Mouse (Mus musculus): ENCODE measurements around the gene Fam102b. TPM values are rescaled to one million over a fixed set of nuclear protein-coding genes. Genes with fewer than 3 reads are reported as not detected.

The Fam102b gene
- polyA plus RNA-seq, 1 experiment = 8.2 TPM

DNA sequence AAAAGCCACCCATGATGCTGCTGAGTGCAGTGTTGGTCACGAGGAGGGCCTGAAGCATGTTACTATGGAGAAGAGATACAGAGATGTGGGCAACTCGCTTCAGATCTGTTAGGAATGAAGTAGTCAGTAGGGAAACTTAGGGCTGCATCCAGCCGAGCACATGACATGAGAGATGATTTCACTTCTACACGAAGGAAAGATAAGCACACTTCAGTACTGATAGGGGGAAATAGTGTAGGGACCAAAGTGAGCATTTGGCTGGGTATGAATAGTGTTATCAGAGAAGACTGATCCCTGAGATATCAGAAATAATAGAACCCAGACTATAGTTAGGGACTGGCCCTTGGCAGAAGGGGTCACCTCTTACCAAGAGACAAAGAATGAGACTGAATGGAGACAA, 14.8 kb downstream of the Fam102b start:
- H3K36me3 ChIP-seq (ENCODE audit: control insufficient read depth, insufficient read depth) = no peaks in the 10 kb centered on the region
- TF ChIP-seq FOSL1 (IDR thresholded peaks at IDR 0.05; ENCODE audit: insufficient read depth, low read length, poor library complexity, severe bottlenecking) (no peak), MYOD1 (IDR thresholded peaks at IDR 0.05; ENCODE audit: control insufficient read depth, insufficient read length, low read depth) (no peak), CTCF (IDR thresholded peaks at IDR 0.05; ENCODE audit: control insufficient read depth, insufficient read depth, insufficient read length) (no peak), CEBPB (IDR thresholded peaks at IDR 0.05; ENCODE audit: low read depth) (no peak), MAX (IDR thresholded peaks at IDR 0.05) (no peak), USF1 (IDR thresholded peaks at IDR 0.05; ENCODE audit: low read depth) (no peak), MYOG (IDR thresholded peaks at IDR 0.05; ENCODE audit: control insufficient read depth, extremely low read depth, insufficient read length) (no peak)
- no peak overlapping the region for H3ac ChIP-seq (ENCODE audit: control insufficient read depth, insufficient read length, low read depth)
- peaks cover 44% of the 10 kb centered on the region for H3K79me2 ChIP-seq (ENCODE audit: control insufficient read depth, insufficient read depth)
- no peaks in the 10 kb centered on the region for H3K27me3 ChIP-seq (ENCODE audit: control insufficient read depth, insufficient read depth, insufficient read length)
- no peak overlapping the region for H3K4me3 ChIP-seq (ENCODE audit: insufficient read depth, poor library complexity, severe bottlenecking)
- H3K79me3 ChIP-seq (ENCODE audit: low read depth) = peaks cover 11% of the 10 kb centered on the region

DNA sequence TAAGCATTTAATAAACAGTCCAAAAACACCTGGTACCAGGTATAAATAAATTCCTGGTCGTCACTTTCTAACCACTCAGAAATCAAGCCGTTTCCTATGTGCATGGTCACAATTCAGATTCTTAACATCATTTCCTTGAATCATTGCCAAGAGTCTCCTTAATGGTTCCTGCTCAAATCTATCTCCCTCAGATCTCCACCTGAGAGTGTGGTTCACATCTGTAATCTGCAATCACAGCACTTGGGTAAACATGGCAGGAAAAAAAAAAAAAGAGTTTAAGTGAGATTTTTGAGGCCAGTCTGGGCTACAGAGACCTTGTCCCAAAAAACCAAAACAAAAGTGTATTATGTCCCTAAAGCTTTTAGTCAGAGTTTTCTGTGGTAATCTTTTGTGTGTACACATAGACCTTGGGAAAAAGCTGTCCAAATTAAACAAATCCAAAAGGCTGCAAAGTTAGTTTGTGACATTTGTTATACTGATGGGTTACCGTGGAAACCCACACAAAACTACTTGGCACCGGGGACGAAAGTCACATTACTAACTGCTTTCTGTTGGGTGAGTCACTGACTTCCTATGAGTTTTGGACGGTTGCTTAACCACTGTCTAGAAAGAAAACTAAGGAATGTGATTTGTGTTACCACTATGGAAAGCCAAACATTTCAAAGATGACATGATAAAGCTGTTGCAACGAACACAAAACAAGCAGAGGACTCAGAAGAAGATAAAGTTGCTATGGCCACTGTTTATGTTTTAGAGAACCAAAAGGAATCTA, 16.7 kb downstream of the Fam102b start:
- Histone ChIP-seq H3K79me3 (ENCODE audit: low read depth) (peaks cover 12% of the 10 kb centered on the region), H3ac (ENCODE audit: control insufficient read depth, insufficient read length, low read depth) (no peak overlapping the region), H3K79me2 (ENCODE audit: control insufficient read depth, insufficient read depth) (peaks cover 58% of the 10 kb centered on the region), H3K36me3 (ENCODE audit: control insufficient read depth, insufficient read depth) (no peaks in the 10 kb centered on the region), H3K4me3 (ENCODE audit: insufficient read depth, poor library complexity, severe bottlenecking) (no peak overlapping the region), H3K27me3 (ENCODE audit: control insufficient read depth, insufficient read depth, insufficient read length) (no peaks in the 10 kb centered on the region)
- TF ChIP-seq FOSL1 (IDR thresholded peaks at IDR 0.05; ENCODE audit: insufficient read depth, low read length, poor library complexity, severe bottlenecking) = peak; percentile 66
- peak; percentile 12 for TF ChIP-seq MAX (IDR thresholded peaks at IDR 0.05)
- peak; percentile 95 for TF ChIP-seq CEBPB (IDR thresholded peaks at IDR 0.05; ENCODE audit: low read depth)
- no peak for TF ChIP-seq CTCF (IDR thresholded peaks at IDR 0.05; ENCODE audit: control insufficient read depth, insufficient read depth, insufficient read length)

DNA sequence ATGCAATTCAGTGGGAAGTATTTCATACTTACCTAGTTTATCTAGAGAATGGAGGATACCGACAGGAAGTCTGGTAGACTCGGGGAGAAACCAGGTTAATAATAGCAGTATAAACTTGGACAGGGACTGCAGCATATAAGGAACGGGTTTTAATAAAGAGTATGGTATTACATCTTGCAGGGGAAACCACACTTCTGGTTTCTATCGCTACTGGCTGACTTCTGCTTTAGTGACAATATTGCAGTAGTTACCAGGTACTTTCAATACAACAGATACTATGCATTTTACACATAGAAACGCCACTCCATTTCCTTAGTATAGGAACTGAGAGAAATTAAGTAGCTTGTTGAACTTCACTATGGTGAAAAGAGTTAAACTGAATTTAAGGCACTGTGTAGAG, 19.2 kb downstream of the Fam102b start:
- no peak for TF ChIP-seq CEBPB (IDR thresholded peaks at IDR 0.05; ENCODE audit: low read depth)
- no peak for TF ChIP-seq MYOD1 (IDR thresholded peaks at IDR 0.05; ENCODE audit: control insufficient read depth, insufficient read length, low read depth)
- no peak for TF ChIP-seq USF1 (IDR thresholded peaks at IDR 0.05; ENCODE audit: low read depth)
- no peak for TF ChIP-seq CTCF (IDR thresholded peaks at IDR 0.05; ENCODE audit: control insufficient read depth, insufficient read depth, insufficient read length)
- no peak for TF ChIP-seq FOSL1 (IDR thresholded peaks at IDR 0.05; ENCODE audit: insufficient read depth, low read length, poor library complexity, severe bottlenecking)
- no peak for TF ChIP-seq MYOG (IDR thresholded peaks at IDR 0.05; ENCODE audit: control insufficient read depth, extremely low read depth, insufficient read length)
- TF ChIP-seq MAX (IDR thresholded peaks at IDR 0.05) = no peak
- Histone ChIP-seq H3K27me3 (ENCODE audit: control insufficient read depth, insufficient read depth, insufficient read length) (no peaks in the 10 kb centered on the region), H3K79me3 (ENCODE audit: low read depth) (peaks cover 12% of the 10 kb centered on the region), H3K4me3 (ENCODE audit: insufficient read depth, poor library complexity, severe bottlenecking) (no peak overlapping the region), H3K79me2 (ENCODE audit: control insufficient read depth, insufficient read depth) (peaks cover 63% of the 10 kb centered on the region), H3K36me3 (ENCODE audit: control insufficient read depth, insufficient read depth) (no peaks in the 10 kb centered on the region), H3ac (ENCODE audit: control insufficient read depth, insufficient read length, low read depth) (no peak overlapping the region)

DNA sequence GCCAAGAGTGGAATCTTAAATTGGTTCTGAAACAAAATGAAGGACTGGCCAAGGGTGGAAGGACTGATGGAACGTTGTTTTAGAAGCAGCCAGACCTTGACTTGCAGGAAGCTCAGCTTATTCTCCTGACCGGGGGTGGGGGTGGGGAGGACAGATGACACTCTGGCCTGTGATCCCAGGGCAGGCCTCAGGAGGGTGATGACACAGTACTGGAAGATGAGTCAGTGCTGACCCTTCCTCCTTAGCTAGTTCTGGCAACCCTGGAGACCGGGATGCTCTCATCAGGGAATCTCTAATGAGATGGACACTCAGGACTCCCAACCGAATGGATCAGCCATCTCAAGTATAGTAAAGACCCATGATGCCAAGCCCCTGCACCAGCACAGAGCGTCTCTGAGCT, 21.6 kb downstream of the Fam102b start:
- peaks cover 5% of the 10 kb centered on the region for H3K36me3 ChIP-seq (ENCODE audit: control insufficient read depth, insufficient read depth)
- TF ChIP-seq CTCF (IDR thresholded peaks at IDR 0.05; ENCODE audit: control insufficient read depth, insufficient read depth, insufficient read length) = no peak
- no peak for TF ChIP-seq USF1 (IDR thresholded peaks at IDR 0.05; ENCODE audit: low read depth)
- TF ChIP-seq FOSL1 (IDR thresholded peaks at IDR 0.05; ENCODE audit: insufficient read depth, low read length, poor library complexity, severe bottlenecking) = peak; percentile 23
- TF ChIP-seq CEBPB (IDR thresholded peaks at IDR 0.05; ENCODE audit: low read depth) = no peak
- H3K79me2 ChIP-seq (ENCODE audit: control insufficient read depth, insufficient read depth) = peaks cover 51% of the 10 kb centered on the region

DNA sequence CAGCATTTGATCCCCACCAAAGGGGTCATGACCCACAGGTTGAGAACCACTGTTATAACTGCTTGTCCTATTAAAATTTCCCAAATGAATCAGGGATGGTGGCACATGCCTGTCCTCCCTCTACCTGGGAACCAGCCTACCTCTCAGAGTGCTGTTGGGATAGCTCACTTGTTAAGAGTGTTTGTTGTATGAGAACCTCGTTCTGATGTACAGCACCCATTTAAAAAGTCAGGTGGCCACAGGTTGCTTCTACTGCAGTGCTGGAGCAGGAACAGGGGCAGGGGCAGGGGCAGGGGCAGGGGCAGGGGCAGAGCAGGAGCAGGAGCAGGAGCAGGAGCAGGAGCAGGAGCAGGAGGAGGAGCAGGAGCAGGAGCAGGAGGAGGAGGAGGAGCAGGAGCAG, 28.2 kb downstream of the Fam102b start:
- TF ChIP-seq CEBPB (IDR thresholded peaks at IDR 0.05; ENCODE audit: low read depth) (no peak), FOSL1 (IDR thresholded peaks at IDR 0.05; ENCODE audit: insufficient read depth, low read length, poor library complexity, severe bottlenecking) (no peak), MYOG (IDR thresholded peaks at IDR 0.05; ENCODE audit: control insufficient read depth, extremely low read depth, insufficient read length) (no peak), CTCF (IDR thresholded peaks at IDR 0.05; ENCODE audit: control insufficient read depth, insufficient read depth, insufficient read length) (no peak), MYOD1 (IDR thresholded peaks at IDR 0.05; ENCODE audit: control insufficient read depth, insufficient read length, low read depth) (no peak)
- Histone ChIP-seq H3K79me3 (ENCODE audit: low read depth) (no peaks in the 10 kb centered on the region), H3K4me3 (ENCODE audit: insufficient read depth, poor library complexity, severe bottlenecking) (no peak overlapping the region)

More for the DNA sequence above, 21.6 kb downstream of the Fam102b start:
- Histone ChIP-seq H3K79me3 (ENCODE audit: low read depth) (peaks cover 12% of the 10 kb centered on the region), H3ac (ENCODE audit: control insufficient read depth, insufficient read length, low read depth) (no peak overlapping the region), H3K27me3 (ENCODE audit: control insufficient read depth, insufficient read depth, insufficient read length) (no peaks in the 10 kb centered on the region), H3K4me3 (ENCODE audit: insufficient read depth, poor library complexity, severe bottlenecking) (no peak overlapping the region)

DNA sequence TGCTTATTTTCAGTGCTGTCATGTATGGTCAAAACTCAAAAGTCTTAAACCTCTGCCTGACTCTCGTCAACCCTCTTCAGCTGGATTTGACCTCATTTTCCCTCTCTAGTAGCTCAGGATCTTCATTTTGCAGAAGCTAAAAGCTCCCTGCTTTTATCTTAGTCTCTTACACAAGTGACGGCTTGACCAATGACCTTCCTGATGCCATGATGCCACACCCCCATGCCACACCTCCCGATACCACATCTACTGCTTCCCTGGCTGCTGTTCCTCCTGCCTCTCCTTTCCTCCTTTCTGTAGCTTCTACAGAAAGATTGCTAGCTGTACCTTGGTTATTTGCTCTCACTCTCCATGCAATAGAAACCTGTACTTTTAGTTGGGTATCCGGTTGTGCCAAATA, 29.6 kb downstream of the Fam102b start:
- TF ChIP-seq MAX (IDR thresholded peaks at IDR 0.05) = no peak
- TF ChIP-seq CTCF (IDR thresholded peaks at IDR 0.05; ENCODE audit: control insufficient read depth, insufficient read depth, insufficient read length) = no peak
- no peak for TF ChIP-seq MYOD1 (IDR thresholded peaks at IDR 0.05; ENCODE audit: control insufficient read depth, insufficient read length, low read depth)
- no peak for TF ChIP-seq CEBPB (IDR thresholded peaks at IDR 0.05; ENCODE audit: low read depth)
- TF ChIP-seq FOSL1 (IDR thresholded peaks at IDR 0.05; ENCODE audit: insufficient read depth, low read length, poor library complexity, severe bottlenecking) = no peak
- TF ChIP-seq MYOG (IDR thresholded peaks at IDR 0.05; ENCODE audit: control insufficient read depth, extremely low read depth, insufficient read length) = no peak
- no peak for TF ChIP-seq USF1 (IDR thresholded peaks at IDR 0.05; ENCODE audit: low read depth)
- Histone ChIP-seq H3K79me3 (ENCODE audit: low read depth) (no peaks in the 10 kb centered on the region), H3K79me2 (ENCODE audit: control insufficient read depth, insufficient read depth) (no peaks in the 10 kb centered on the region), H3K36me3 (ENCODE audit: control insufficient read depth, insufficient read depth) (peaks cover 13% of the 10 kb centered on the region), H3K27me3 (ENCODE audit: control insufficient read depth, insufficient read depth, insufficient read length) (no peaks in the 10 kb centered on the region), H3K4me3 (ENCODE audit: insufficient read depth, poor library complexity, severe bottlenecking) (no peak overlapping the region), H3ac (ENCODE audit: control insufficient read depth, insufficient read length, low read depth) (no peak overlapping the region)

More for the DNA sequence above, 28.2 kb downstream of the Fam102b start:
- Histone ChIP-seq H3K79me2 (ENCODE audit: control insufficient read depth, insufficient read depth) (no peaks in the 10 kb centered on the region), H3K36me3 (ENCODE audit: control insufficient read depth, insufficient read depth) (peaks cover 13% of the 10 kb centered on the region), H3K27me3 (ENCODE audit: control insufficient read depth, insufficient read depth, insufficient read length) (no peaks in the 10 kb centered on the region), H3ac (ENCODE audit: control insufficient read depth, insufficient read length, low read depth) (no peak overlapping the region)
